ENCODE assay signal across 9 mouse cellular contexts in genomic region chr1:86389230-86389629, GRCm38 (mm10). TPM values are rescaled to one million over a fixed set of nuclear protein-coding genes. Genes with fewer than 3 reads are reported as not detected.
DNase-seq lines count a peak whose midpoint lies in the region; ATAC-seq and TF ChIP-seq lines count a peak whose summit lies in the region.
"Had no signal": no experiment of that assay in that cellular context is flagged by ENCODE, and none has a peak within 500 bp of the region (broad histone marks: within the 10 kb centered on the region; RNA-seq: fewer than 3 reads in every experiment).

No protein-coding gene starts in this region.

- no peaks in the 10 kb centered on the region for H3K9me3 ChIP-seq in liver, embryonic 13.5 days (replicated peaks)
- no peaks in the 10 kb centered on the region for H3K9me3 ChIP-seq in neural tube, embryonic 12.5 days
- no peaks in the 10 kb centered on the region for H3K9me3 ChIP-seq in stomach, postnatal 0 days (ENCODE audit: control insufficient read depth, low read length)
- H3K9me3 ChIP-seq: embryonic facial prominence, embryonic 12.5 days had no signal

- H3K4me2 ChIP-seq in liver, embryonic 13.5 days: no peak overlapping the region
- H3K4me2 ChIP-seq in neural tube, embryonic 12.5 days (replicated peaks): no peak overlapping the region
- no peak overlapping the region for H3K4me2 ChIP-seq in stomach, postnatal 0 days (replicated peaks; ENCODE audit: low read depth)
- H3K4me2 ChIP-seq: embryonic facial prominence, embryonic 12.5 days had no signal

- no peak overlapping the region for H3K9ac ChIP-seq in liver, embryonic 13.5 days
- H3K9ac ChIP-seq in neural tube, embryonic 12.5 days: no peak overlapping the region
- H3K9ac ChIP-seq in stomach, postnatal 0 days (ENCODE audit: low read length): no peak overlapping the region
- H3K9ac ChIP-seq: embryonic facial prominence, embryonic 12.5 days had no signal

- WGBS in liver, embryonic 13.5 days (ENCODE audit: insufficient replicate concordance): 2% methylated on average over 11 of the region's 11 CpGs
- 2% methylated on average over 11 of the region's 11 CpGs for WGBS in neural tube, embryonic 12.5 days
- WGBS in stomach, postnatal 0 days: 2% methylated on average over 11 of the region's 11 CpGs

- intact Hi-C loops in gastrocnemius, adult 2 months (cut with DNase I): no loop called here

- no peak overlapping the region for H3K4me3 ChIP-seq in gastrocnemius, adult 2 months
- H3K4me3 ChIP-seq in liver, embryonic 13.5 days (replicated peaks): no peak overlapping the region
- no peak overlapping the region for H3K4me3 ChIP-seq in neural tube, embryonic 12.5 days
- no peak overlapping the region for H3K4me3 ChIP-seq in stomach, postnatal 0 days (ENCODE audit: low read depth, low read length)
- H3K4me3 ChIP-seq: embryonic facial prominence, embryonic 12.5 days had no signal

- no peak overlapping the region for H3K27ac ChIP-seq in gastrocnemius, adult 2 months
- no peak overlapping the region for H3K27ac ChIP-seq in liver, embryonic 13.5 days
- H3K27ac ChIP-seq in neural tube, embryonic 12.5 days: no peak overlapping the region
- H3K27ac ChIP-seq in stomach, postnatal 0 days (replicated peaks): no peak overlapping the region
- H3K27ac ChIP-seq: embryonic facial prominence, embryonic 12.5 days had no signal

- peak; percentile 33 to 59 for DNase-seq in urinary bladder, adult 18-20 months (ENCODE audit: low spot score in 2 of 2)
- DNase-seq in urinary bladder, postnatal 10 days (ENCODE audit: low spot score): no peak
- DNase-seq in cerebellum, postnatal 25 days: peak; percentile 74 to 82
- DNase-seq in gastrocnemius, adult 2 months: peak; percentile 64
- DNase-seq in kidney, adult 11 months: peak; percentile 31
- peak; percentile 40 for DNase-seq in liver, embryonic 13.5 days
- DNase-seq in stomach, postnatal 0 days (ENCODE audit: low spot score): peak; percentile 77

- 0 out of 2 replicates have a peak, but pooled peaks have one; percentile 43 for ATAC-seq in liver, embryonic 13.5 days (ENCODE audit: low read depth)
- ATAC-seq in neural tube, embryonic 12.5 days (ENCODE audit: low FRiP score, low read depth): peak; percentile 25; the same call in 1 of the 2 replicates
- peak; percentile 50 for ATAC-seq in stomach, postnatal 0 days (ENCODE audit: low FRiP score, low TSS enrichment)

- no peaks in the 10 kb centered on the region for H3K36me3 ChIP-seq in liver, embryonic 13.5 days
- no peaks in the 10 kb centered on the region for H3K36me3 ChIP-seq in neural tube, embryonic 12.5 days
- no peaks in the 10 kb centered on the region for H3K36me3 ChIP-seq in stomach, postnatal 0 days (ENCODE audit: control insufficient read depth, insufficient read depth, low read length)
- H3K36me3 ChIP-seq: embryonic facial prominence, embryonic 12.5 days had no signal

- 0 out of 2 replicates have a peak, but pooled peaks cover 2% of the 10 kb centered on the region for H3K27me3 ChIP-seq in liver, embryonic 13.5 days
- H3K27me3 ChIP-seq in neural tube, embryonic 12.5 days (replicated peaks): no peaks in the 10 kb centered on the region
- no peaks in the 10 kb centered on the region; the same call in 1 of the 2 replicates for H3K27me3 ChIP-seq in stomach, postnatal 0 days (ENCODE audit: control insufficient read depth, insufficient read depth, low read length)
- H3K27me3 ChIP-seq: embryonic facial prominence, embryonic 12.5 days had no signal

- no peaks in the 10 kb centered on the region for H3K4me1 ChIP-seq in liver, embryonic 13.5 days (replicated peaks)
- no peaks in the 10 kb centered on the region for H3K4me1 ChIP-seq in neural tube, embryonic 12.5 days
- no peaks in the 10 kb centered on the region for H3K4me1 ChIP-seq in stomach, postnatal 0 days (replicated peaks; ENCODE audit: control insufficient read depth, insufficient read depth)
- H3K4me1 ChIP-seq: embryonic facial prominence, embryonic 12.5 days had no signal

- TF ChIP-seq EP300 in stomach, postnatal 0 days (optimal IDR thresholded peaks at IDR 0.05): no peak

- TF ChIP-seq CTCF in gastrocnemius, adult 2 months (IDR thresholded peaks at IDR 0.05): peak; percentile 90
- TF ChIP-seq CTCF in stomach, postnatal 0 days (IDR thresholded peaks at IDR 0.05; ENCODE audit: low read depth): peak; percentile 91

RNA-seq across cellular contexts. Expression of gene Ncl, which starts 30.0 kb away (rescaled TPM):
- total RNA-seq in gastrocnemius, adult 2 months (2021): 100 to 1,000 TPM; 102 to 105 TPM
- 423 and 530 TPM in 2 replicates for polyA plus RNA-seq in liver, embryonic 13.5 days (2015; fragmentation: Nextera tagmentation; extraction: Ambion mirVana)
- 306 and 360 TPM in 2 replicates for polyA plus RNA-seq in neural tube, embryonic 12.5 days (2016; fragmentation: Nextera tagmentation; extraction: Ambion mirVana)
- polyA plus RNA-seq in stomach, postnatal 0 days (2015; fragmentation: Nextera tagmentation; extraction: Ambion mirVana): 198 and 202 TPM in 2 replicates

RNA-seq across cellular contexts. Expression of gene Nmur1, which starts 36.8 kb away (rescaled TPM):
- not detected for total RNA-seq in gastrocnemius, adult 2 months (2021)
- polyA plus RNA-seq in liver, embryonic 13.5 days (2015; fragmentation: Nextera tagmentation; extraction: Ambion mirVana): not detected in 2 replicates
- 0.15 and 0.40 TPM in 2 replicates for polyA plus RNA-seq in neural tube, embryonic 12.5 days (2016; fragmentation: Nextera tagmentation; extraction: Ambion mirVana)
- 0.52 and 0.56 TPM in 2 replicates for polyA plus RNA-seq in stomach, postnatal 0 days (2015; fragmentation: Nextera tagmentation; extraction: Ambion mirVana)
- polyA plus RNA-seq: embryonic facial prominence, embryonic 12.5 days had no signal

RNA-seq across cellular contexts. Expression of gene Tex44, which starts 36.9 kb away (rescaled TPM):
- not detected for total RNA-seq in gastrocnemius, adult 2 months (2021)
- not detected in 2 replicates for polyA plus RNA-seq in liver, embryonic 13.5 days (2015; fragmentation: Nextera tagmentation; extraction: Ambion mirVana)
- polyA plus RNA-seq in neural tube, embryonic 12.5 days (2016; fragmentation: Nextera tagmentation; extraction: Ambion mirVana): not detected in 2 replicates
- not detected in 2 replicates for polyA plus RNA-seq in stomach, postnatal 0 days (2015; fragmentation: Nextera tagmentation; extraction: Ambion mirVana)
- polyA plus RNA-seq: embryonic facial prominence, embryonic 12.5 days had no signal
